Mouse (Mus musculus): ENCODE data around the gene Olfr323. TPM values are rescaled to one million over a fixed set of nuclear protein-coding genes. Genes with fewer than 3 reads are reported as not detected.

The Olfr323 gene
- polyA plus RNA-seq, 1 experiment from 2014 or later: not detected

DNA sequence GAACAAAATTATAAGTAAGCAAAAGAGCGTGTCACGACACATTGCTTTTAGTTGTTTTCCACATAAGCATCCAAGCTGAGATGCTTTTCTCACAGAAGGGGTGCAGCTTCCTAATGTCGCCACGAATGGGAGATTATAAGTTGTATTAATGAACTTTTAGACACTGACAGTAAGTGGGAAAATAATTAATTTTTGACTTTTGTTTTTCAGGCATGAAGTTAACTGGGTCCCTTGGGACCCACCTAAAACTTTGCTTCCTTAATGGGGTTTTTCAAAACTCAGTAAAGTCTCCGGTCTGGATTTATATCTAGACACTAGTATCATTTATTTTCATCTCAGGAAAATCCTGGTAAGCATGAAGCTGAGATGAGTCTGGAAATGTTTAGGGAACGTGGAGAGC, 35.5 kb downstream of the Olfr323 start, which contains the start of gene Olfr324:
Gene Olfr324 (plus strand): TSS at position 301 of the 400 bp plus-strand sequence.
- no peak within 1 kb of the TSS for H3K9ac ChIP-seq
- 85% methylated on average over 6 of the region's 6 CpGs for WGBS
- H3K27ac ChIP-seq: no peak within 1 kb of the TSS
- H3K4me2 ChIP-seq (replicated peaks): no peak within 1 kb of the TSS
- H3K36me3 ChIP-seq: no peaks in the 10 kb centered on the region
- H3K27me3 ChIP-seq (replicated peaks): no peaks in the 10 kb centered on the region
- no peak within 1 kb of the TSS for H3K4me3 ChIP-seq
- H3K4me1 ChIP-seq: no peaks in the 10 kb centered on the region
- no peaks in the 10 kb centered on the region for H3K9me3 ChIP-seq
- no peak for ATAC-seq (ENCODE audit: low FRiP score, low read depth)

DNA sequence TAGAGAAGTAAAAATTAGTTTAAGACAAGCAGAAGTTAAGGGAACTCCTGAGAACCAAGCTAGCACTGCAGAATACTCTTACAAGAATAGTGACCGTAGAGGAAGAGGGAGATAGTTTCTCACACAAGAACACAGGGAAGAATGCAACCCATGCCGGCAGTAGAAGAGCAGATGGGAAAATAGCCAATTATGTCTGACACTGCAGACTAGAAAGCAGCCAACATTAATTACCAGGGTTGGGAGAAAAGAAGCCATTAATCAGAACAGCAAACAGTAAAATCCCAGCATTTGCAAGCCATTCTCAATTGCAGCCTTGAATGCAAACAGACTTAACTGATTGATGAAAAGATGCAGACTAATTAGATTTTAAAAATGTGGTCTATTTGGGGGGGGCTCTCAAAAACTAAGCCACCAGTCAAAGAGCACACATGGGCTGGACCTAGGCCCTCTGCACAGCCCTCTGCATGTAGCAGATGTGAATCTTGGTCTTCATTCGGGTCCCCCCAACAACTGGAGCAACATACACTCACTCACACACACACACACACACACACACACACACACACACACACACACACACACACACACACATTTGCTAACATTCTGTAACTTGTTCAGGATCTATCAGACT, 41.6 kb downstream of the Olfr323 start:
- Histone ChIP-seq H3K27me3 (replicated peaks) (no peaks in the 10 kb centered on the region), H3K9me3 (no peaks in the 10 kb centered on the region), H3K27ac (no peak overlapping the region), H3K4me3 (no peak overlapping the region), H3K4me2 (replicated peaks) (no peak overlapping the region), H3K36me3 (no peaks in the 10 kb centered on the region), H3K4me1 (no peaks in the 10 kb centered on the region), H3K9ac (no peak overlapping the region)
- WGBS: 47% methylated on average over 3 of the region's 3 CpGs
- ATAC-seq (ENCODE audit: low FRiP score, low read depth): no peak

DNA sequence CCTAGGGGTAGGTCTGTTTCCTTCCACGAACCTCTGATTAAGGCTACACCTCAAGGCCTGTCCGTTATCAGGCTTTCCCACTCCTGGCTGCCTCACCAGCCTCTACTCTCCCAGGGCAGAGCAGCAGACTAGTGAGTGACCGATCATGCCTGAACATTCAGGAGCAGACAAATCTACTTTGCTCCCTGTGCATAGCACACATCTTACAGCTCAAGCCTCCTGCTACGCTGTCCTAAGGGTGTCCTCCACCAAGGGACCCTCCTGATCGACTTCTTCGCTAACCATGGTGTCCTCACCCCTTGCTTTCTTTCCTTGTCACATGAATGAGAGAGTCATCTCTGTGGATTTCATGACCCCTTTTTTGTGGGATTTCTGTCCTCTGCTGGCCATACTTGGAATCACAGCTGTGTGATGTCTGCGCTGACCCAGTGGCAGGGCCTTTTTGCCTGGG, 42.4 kb downstream of the Olfr323 start:
- H3K36me3 ChIP-seq: no peaks in the 10 kb centered on the region
- WGBS: 72% methylated on average over 7 of the region's 7 CpGs
- no peaks in the 10 kb centered on the region for H3K27me3 ChIP-seq (replicated peaks)
- no peaks in the 10 kb centered on the region for H3K4me1 ChIP-seq
- no peak overlapping the region for H3K4me2 ChIP-seq (replicated peaks)
- H3K27ac ChIP-seq: no peak overlapping the region
- no peaks in the 10 kb centered on the region for H3K9me3 ChIP-seq
- H3K4me3 ChIP-seq: no peak overlapping the region
- no peak for ATAC-seq (ENCODE audit: low FRiP score, low read depth)
- H3K9ac ChIP-seq: no peak overlapping the region

DNA sequence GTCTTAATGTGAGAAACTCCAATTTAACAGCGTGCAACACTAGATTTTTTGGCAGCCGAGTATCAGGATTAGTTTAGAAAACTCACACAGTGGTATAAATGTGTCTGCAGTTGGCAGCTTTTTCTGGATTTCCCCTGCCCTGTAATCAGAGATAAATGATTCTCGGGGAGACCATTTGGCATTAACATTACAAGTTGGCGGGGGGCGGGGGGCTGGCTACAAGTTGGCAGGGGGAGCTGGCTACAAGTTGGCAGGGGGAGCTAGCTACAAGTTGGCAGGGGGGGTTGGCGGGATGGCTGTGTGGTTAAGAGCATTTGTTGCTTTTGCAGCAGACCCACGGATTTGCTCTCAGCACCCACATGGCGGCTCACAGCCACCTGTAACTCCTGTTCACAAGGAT, 51.7 kb downstream of the Olfr323 start:
- Histone ChIP-seq H3K27me3 (replicated peaks) (no peaks in the 10 kb centered on the region), H3K4me1 (no peaks in the 10 kb centered on the region), H3K4me3 (no peak overlapping the region), H3K9me3 (no peaks in the 10 kb centered on the region), H3K9ac (no peak overlapping the region), H3K4me2 (replicated peaks) (no peak overlapping the region), H3K36me3 (no peaks in the 10 kb centered on the region), H3K27ac (no peak overlapping the region)
- no peak for ATAC-seq (ENCODE audit: low FRiP score, low read depth)
- WGBS: 83% methylated on average over 8 of the region's 8 CpGs

DNA sequence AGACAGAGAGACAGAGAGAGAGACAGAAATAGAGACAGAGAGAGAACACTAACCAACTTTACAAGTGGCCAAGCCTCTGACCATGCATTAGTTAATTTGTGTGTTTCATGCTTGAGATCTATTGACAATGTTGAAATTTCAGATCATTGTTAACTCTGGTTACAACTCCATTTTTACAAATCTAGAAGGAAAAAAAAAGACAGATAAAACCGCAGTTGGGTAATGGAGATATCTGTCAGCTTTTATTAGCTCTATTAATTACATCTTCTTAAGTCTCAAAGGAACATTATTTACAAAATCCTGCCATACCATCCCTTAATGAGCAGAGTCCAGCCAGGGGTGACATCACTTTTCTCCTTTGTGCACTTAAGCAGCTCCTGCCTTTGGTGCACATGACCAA, 52.9 kb downstream of the Olfr323 start, which contains the start of gene Olfr325:
Gene Olfr325 (plus strand): TSS at position 301 of the 400 bp plus-strand sequence.
- 83% methylated on average over 1 of the region's 1 CpGs for WGBS
- Histone ChIP-seq H3K27ac (no peak within 1 kb of the TSS), H3K9ac (no peak within 1 kb of the TSS), H3K4me1 (no peaks in the 10 kb centered on the region), H3K4me2 (replicated peaks) (no peak within 1 kb of the TSS), H3K4me3 (no peak within 1 kb of the TSS), H3K27me3 (replicated peaks) (no peaks in the 10 kb centered on the region), H3K9me3 (no peaks in the 10 kb centered on the region), H3K36me3 (no peaks in the 10 kb centered on the region)
- ATAC-seq (ENCODE audit: low FRiP score, low read depth): no peak

Other genes starting within 250 kb of the Olfr323 start
- gene 1810065E05Rik, start 209.4 kb downstream of the Olfr323 start, polyA plus RNA-seq (2016; fragmentation: Nextera tagmentation; extraction: Ambion mirVana): not detected in 2 replicates
- gene Gm12253, start 197.9 kb downstream of the Olfr323 start, polyA plus RNA-seq (2016; fragmentation: Nextera tagmentation; extraction: Ambion mirVana): not detected in 2 replicates
- not detected in 2 replicates for gene Lypd9, start 177.6 kb downstream of the Olfr323 start, polyA plus RNA-seq (2016; fragmentation: Nextera tagmentation; extraction: Ambion mirVana)
- gene Olfr30, start 168.2 kb downstream of the Olfr323 start, polyA plus RNA-seq (2016; fragmentation: Nextera tagmentation; extraction: Ambion mirVana): not detected in 2 replicates
- gene Olfr332, start 137.9 kb downstream of the Olfr323 start, polyA plus RNA-seq (2016; fragmentation: Nextera tagmentation; extraction: Ambion mirVana): not detected in 2 replicates
- gene Olfr331, start 127.9 kb downstream of the Olfr323 start, polyA plus RNA-seq (2016; fragmentation: Nextera tagmentation; extraction: Ambion mirVana): not detected in 2 replicates
- not detected in 2 replicates for gene Olfr330, start 95.7 kb downstream of the Olfr323 start, polyA plus RNA-seq (2016; fragmentation: Nextera tagmentation; extraction: Ambion mirVana)
- not detected in 2 replicates for gene Olfr329-ps, start 84.1 kb downstream of the Olfr323 start, polyA plus RNA-seq (2016; fragmentation: Nextera tagmentation; extraction: Ambion mirVana)
- gene Olfr328, start 74.9 kb downstream of the Olfr323 start, polyA plus RNA-seq (2016; fragmentation: Nextera tagmentation; extraction: Ambion mirVana): 0.09 TPM in 1 of 2 replicates, not detected in the other
- gene Olfr224, start 59.9 kb downstream of the Olfr323 start, polyA plus RNA-seq (2016; fragmentation: Nextera tagmentation; extraction: Ambion mirVana): not detected in 2 replicates
- gene Olfr325, start 52.8 kb downstream of the Olfr323 start, polyA plus RNA-seq (2016; fragmentation: Nextera tagmentation; extraction: Ambion mirVana): not detected in 2 replicates
- not detected in 2 replicates for gene Olfr324, start 35.4 kb downstream of the Olfr323 start, polyA plus RNA-seq (2016; fragmentation: Nextera tagmentation; extraction: Ambion mirVana)
- not detected in 2 replicates for gene 2210407C18Rik, start 14.4 kb downstream of the Olfr323 start, polyA plus RNA-seq (2016; fragmentation: Nextera tagmentation; extraction: Ambion mirVana)
- gene Trim58, start 10.0 kb upstream of the Olfr323 start, polyA plus RNA-seq (2016; fragmentation: Nextera tagmentation; extraction: Ambion mirVana): 0.41 and 0.44 TPM in 2 replicates
- not detected in 2 replicates for gene Olfr322, start 28.3 kb upstream of the Olfr323 start, polyA plus RNA-seq (2016; fragmentation: Nextera tagmentation; extraction: Ambion mirVana)
- not detected in 2 replicates for gene Olfr320, start 50.6 kb upstream of the Olfr323 start, polyA plus RNA-seq (2016; fragmentation: Nextera tagmentation; extraction: Ambion mirVana)
- gene Olfr319, start 68.7 kb upstream of the Olfr323 start, polyA plus RNA-seq (2016; fragmentation: Nextera tagmentation; extraction: Ambion mirVana): not detected in 2 replicates
- gene Olfr318, start 93.5 kb upstream of the Olfr323 start, polyA plus RNA-seq (2016; fragmentation: Nextera tagmentation; extraction: Ambion mirVana): not detected in 2 replicates
- 0.06 and 0.16 TPM in 2 replicates for gene Olfr317, start 108.7 kb upstream of the Olfr323 start, polyA plus RNA-seq (2016; fragmentation: Nextera tagmentation; extraction: Ambion mirVana)
- not detected in 2 replicates for gene Olfr316, start 122.2 kb upstream of the Olfr323 start, polyA plus RNA-seq (2016; fragmentation: Nextera tagmentation; extraction: Ambion mirVana)
- not detected in 2 replicates for gene Olfr315, start 142.7 kb upstream of the Olfr323 start, polyA plus RNA-seq (2016; fragmentation: Nextera tagmentation; extraction: Ambion mirVana)
- not detected in 2 replicates for gene Olfr314, start 152.5 kb upstream of the Olfr323 start, polyA plus RNA-seq (2016; fragmentation: Nextera tagmentation; extraction: Ambion mirVana)
- gene Fam183b, start 171.5 kb upstream of the Olfr323 start, polyA plus RNA-seq (2016; fragmentation: Nextera tagmentation; extraction: Ambion mirVana): 5.2 and 7.4 TPM in 2 replicates
- not detected in 2 replicates for gene Olfr313, start 184.5 kb upstream of the Olfr323 start, polyA plus RNA-seq (2016; fragmentation: Nextera tagmentation; extraction: Ambion mirVana)
- not detected in 2 replicates for gene Olfr312, start 198.7 kb upstream of the Olfr323 start, polyA plus RNA-seq (2016; fragmentation: Nextera tagmentation; extraction: Ambion mirVana)
- gene Olfr311, start 208.8 kb upstream of the Olfr323 start, polyA plus RNA-seq (2016; fragmentation: Nextera tagmentation; extraction: Ambion mirVana): not detected in 2 replicates
- 16.8 and 18.2 TPM in 2 replicates for gene Gm12258, start 216.7 kb upstream of the Olfr323 start, polyA plus RNA-seq (2016; fragmentation: Nextera tagmentation; extraction: Ambion mirVana)
- gene 2810021J22Rik, start 236.7 kb upstream of the Olfr323 start, polyA plus RNA-seq (2016; fragmentation: Nextera tagmentation; extraction: Ambion mirVana): 10.7 and 10.8 TPM in 2 replicates

All from neural tube, embryonic 12.5 days (tissue).